Mouse (Mus musculus): ENCODE data around the gene Mdh2.

Gene Mdh2

GRCm38 (mm10) chr5:135776546-135776945, 1.7 kb upstream of the Mdh2 start:
- DNase-seq (ENCODE audit: extremely low spot score), result no peak

GRCm38 (mm10) chr5:135777796-135778470, 347 bp upstream of the Mdh2 start, which contains the start of gene Styxl1:
TSS of gene Styxl1 (minus strand) at chr5:135778385.
- DNase-seq (ENCODE audit: extremely low spot score), result no peak

DNA sequence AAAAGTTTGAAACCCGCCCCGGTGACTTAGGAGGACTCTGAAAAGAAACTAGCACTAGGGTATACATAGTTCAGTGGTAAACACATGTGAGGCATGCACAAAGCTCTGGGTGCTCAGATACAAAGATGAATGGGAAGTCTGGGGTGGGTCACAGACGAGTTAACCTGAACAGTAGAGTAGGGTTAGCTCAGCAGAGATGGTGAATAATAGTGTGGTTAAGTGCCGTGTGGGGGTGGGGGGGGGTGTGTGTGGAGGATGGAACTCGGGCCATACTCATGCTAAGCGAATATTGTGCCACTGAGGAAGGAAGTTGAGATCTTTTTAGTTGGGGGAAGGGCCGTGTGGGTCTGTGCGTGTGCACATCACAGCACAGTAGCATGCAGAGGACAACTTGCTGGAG, 2.1 kb downstream of the Mdh2 start:
- DNase-seq (ENCODE audit: extremely low spot score), result no peak

DNA sequence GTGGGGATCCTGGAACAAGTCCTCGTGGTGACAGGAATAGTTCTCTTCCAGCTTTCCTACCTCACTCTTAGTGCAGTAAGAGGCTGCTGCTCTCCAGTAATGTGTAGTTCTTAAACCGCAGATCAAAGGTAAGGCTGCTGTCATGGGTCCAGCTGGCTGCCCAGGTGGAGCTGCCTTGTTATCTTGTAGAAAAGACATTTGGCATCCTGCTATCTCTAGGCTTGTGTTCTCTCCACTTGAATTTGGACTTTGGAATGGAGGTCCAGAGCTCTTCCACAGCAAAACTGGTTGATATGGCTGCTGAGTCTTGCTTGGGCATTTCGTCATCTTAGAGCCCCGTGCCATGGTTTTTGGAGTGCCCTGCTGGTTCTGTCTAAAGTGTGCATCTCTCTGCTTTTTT, 4.6 kb downstream of the Mdh2 start:
- DNase-seq (ENCODE audit: extremely low spot score), result no peak

DNA sequence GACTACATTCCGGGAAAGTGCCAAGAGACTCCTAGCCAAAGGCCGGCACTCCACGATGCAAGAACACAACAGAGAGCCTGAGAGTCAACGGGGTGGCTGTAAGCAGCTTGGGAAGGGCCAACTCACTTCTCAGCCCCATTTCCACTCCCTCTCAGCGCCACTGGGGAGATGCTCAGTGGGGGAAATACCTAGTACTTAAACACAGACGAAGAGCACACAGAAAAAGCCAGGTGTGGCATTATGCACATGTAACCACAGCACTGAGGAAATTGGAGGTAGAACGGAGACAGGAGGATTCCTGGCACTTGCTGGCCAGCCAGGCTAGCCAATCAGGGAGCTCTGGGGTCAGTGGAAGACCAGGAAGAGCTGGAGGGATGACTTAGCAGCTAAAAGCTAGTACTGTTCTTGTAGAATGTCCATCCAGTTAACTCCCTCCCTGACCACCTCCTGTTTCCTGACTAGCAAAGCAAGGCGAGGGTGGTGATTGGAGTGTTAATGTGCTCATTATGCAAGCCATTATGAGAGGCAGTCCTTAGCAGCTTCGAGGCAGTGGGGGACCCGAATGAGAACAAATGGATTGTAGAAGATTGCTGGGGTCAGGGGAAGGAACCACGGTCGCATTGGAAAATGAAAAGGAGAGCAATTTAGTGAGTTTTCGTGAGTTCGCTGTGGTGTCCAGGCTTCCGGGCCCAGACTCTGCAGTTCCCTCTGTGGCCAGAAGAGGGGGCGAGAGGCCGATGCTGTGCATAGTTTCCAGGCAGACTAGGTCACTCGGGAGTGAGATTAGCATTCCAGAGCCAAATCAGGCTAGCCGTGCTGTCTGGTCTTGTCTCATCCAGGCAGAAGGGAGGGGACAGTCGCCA, 15.9 kb downstream of the Mdh2 start:
- DNase-seq (ENCODE audit: extremely low spot score), result peak; percentile 90

DNA sequence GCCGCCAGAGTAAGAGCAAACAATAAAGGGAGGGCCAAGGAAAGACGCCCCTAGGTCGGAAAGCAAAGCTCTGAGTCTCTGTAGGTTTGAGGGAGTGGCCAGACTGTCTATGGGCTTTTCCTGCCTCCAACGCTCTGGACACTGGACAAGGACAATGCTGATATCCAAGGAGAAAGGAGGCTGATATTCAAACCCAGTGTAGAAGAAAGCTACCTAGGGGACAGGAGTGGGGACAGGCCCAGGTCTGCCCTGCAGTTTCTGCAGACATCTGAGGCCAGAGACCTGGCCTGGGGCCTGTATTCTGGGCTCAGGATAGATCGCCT, 16.5 kb downstream of the Mdh2 start:
- DNase-seq (ENCODE audit: extremely low spot score), result no peak

GRCm38 (mm10) chr5:135799746-135800145, 21.5 kb downstream of the Mdh2 start:
- DNase-seq (ENCODE audit: extremely low spot score), result no peak

DNA sequence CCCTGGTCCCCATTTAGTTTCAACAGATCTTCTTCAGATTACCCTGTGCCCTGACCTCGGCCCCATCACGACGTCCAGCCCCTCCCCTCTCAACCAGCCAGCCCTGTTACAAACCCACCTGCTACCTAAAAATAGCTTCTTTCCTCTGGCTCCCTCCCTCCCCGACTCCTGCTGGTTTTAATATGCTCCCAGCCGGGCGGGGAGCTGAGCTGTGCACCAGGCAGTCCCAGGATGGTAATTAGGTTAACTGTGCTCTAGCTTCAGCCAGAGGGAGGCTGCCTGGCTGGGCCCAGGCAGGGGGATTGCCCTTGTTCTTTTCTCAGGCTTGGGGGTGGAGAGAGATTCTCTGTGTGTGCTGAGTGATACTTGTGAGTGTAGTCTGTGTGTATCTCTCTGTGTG, 22.6 kb downstream of the Mdh2 start:
- DNase-seq (ENCODE audit: extremely low spot score), result no peak

- no peak for DNase-seq (ENCODE audit: extremely low spot score)
Measured at GRCm38 (mm10) chr5:135802641-135803040, 24.4 kb downstream of the Mdh2 start.

- no peak for DNase-seq (ENCODE audit: extremely low spot score)
Measured at GRCm38 (mm10) chr5:135803135-135803534, 24.9 kb downstream of the Mdh2 start.

DNA sequence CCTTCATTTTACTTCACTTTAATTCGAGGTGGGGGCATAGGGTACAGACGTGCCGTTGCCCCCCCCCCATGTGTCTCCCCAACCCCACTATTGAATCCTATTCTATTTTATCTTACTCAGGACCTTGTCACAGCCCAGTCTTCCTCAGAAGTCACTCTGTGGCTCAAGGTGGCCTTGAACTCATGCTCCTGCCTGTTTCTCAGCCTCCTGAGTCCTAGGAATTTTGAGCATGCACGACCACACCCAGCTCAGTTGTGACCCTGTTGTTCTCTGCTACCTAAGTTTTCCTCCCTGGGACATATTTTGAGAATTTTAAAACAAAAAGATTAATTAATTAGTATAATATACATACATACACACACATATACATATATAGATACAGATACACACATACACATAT, 25.4 kb downstream of the Mdh2 start:
- no peak for DNase-seq (ENCODE audit: extremely low spot score)

GRCm38 (mm10) chr5:135804735-135805134, 26.5 kb downstream of the Mdh2 start:
- DNase-seq (ENCODE audit: extremely low spot score), result no peak

- DNase-seq (ENCODE audit: extremely low spot score), result peak; percentile 90
Measured at GRCm38 (mm10) chr5:135806555-135807262, 28.4 kb downstream of the Mdh2 start, which contains the start of gene Srrm3. TSS of gene Srrm3 (plus strand) at chr5:135806890.

- DNase-seq (ENCODE audit: extremely low spot score), result no peak
Measured at GRCm38 (mm10) chr5:135807263-135807637, 29.0 kb downstream of the Mdh2 start.

DNA sequence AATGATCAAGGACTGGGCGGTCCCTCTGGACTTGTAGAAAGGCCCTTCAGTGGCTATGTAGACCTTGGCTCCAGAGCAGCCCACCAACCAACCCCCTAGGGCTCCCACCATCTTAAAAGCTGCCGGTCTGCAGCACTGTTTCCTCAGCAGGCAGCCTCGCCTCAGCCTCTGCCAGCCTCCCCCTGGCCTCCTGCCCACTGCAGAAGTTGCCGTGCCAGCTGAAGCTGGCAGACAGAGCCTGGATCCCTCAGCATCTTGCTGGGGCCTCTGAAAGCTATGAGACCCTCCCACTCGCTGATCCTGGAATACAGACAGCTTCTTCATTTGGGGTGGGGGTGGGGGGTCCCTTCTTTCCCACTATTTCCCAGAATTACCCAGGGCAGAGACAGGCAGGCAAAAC, 34.7 kb downstream of the Mdh2 start:
- DNase-seq (ENCODE audit: extremely low spot score), result no peak

DNA sequence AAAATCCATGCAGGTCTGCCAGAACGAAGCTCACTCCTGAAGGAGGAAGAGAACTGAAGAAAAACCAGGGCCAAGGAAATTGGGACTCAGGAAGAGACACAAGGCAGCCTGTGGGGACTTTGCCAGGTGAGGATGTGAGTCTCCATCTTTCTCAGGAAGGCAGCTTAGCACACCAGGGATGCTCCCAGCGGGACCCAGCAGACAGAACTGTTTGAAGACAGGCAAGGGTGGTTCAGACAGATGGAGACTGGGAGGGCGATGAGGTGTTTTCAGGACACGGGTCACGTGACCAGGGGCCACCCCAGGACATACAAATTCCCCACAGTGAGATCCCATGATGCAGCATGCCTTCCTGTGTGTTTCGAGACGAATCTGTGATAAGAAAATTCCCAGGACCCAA, 40.2 kb downstream of the Mdh2 start:
- DNase-seq (ENCODE audit: extremely low spot score), result no peak

- DNase-seq (ENCODE audit: extremely low spot score), result no peak
Measured at GRCm38 (mm10) chr5:135822316-135822944, 44.1 kb downstream of the Mdh2 start.

DNA sequence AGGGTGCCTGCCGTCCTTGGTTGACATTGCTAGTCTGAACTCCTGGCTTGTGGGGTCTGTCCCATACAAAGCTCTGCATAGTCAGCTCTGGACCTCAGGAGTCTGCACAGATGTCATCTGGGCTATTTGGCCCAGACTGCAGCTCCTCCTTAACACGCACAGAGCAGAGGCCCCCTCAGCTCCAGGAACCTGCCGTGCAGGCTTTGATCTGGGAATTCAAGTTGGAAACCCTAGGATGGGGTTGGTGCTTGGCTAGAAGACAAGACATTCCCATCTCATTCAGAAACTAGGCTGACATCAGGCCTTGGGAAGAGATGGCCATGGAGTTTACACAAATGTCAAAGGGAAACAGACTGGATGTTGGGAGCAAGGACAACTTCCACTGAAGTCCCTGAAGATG, 46.2 kb downstream of the Mdh2 start:
- DNase-seq (ENCODE audit: extremely low spot score), result no peak

- no peak for DNase-seq (ENCODE audit: extremely low spot score)
Measured at GRCm38 (mm10) chr5:135826225-135826624, 47.9 kb downstream of the Mdh2 start.

DNA sequence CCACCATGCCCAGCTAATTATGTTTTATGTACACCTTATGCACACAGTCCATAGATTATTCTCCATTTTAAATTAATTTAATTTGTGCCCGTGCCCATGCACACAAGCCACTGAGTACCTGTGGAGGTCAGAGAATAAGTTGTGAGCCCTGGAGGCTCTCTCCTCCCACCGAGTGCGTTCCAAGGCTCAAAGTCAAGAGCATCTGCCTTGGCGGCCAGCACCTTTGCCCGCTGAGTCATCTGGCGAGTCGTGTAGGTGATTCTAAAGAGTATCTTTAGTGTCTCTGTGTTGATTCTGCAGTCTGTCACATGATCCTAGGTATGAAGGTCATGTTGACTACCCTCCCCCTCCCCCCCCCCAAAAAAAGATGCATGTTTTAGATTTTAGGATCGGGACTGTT, 51.1 kb downstream of the Mdh2 start:
- DNase-seq (ENCODE audit: extremely low spot score), result no peak

DNA sequence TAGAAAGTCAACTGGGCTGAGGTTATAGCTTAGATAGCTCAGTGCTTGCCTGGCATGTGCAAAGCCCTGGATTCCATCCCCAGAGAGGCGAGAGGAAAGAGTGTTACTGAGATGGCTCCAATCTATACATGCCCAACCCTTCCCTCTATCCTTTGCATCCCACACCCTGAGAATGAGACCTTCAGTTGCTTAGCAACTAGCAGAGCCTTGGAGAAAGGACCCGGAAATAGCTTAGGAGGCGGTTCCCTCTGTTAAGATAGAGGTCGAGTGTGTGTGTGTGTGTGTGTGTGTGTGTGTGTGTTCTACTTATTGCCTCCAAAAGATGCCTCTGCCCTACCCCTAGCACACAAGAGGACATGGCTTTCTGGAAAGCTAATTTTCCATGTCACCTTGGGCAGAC, 54.4 kb downstream of the Mdh2 start:
- DNase-seq (ENCODE audit: extremely low spot score), result no peak

DNA sequence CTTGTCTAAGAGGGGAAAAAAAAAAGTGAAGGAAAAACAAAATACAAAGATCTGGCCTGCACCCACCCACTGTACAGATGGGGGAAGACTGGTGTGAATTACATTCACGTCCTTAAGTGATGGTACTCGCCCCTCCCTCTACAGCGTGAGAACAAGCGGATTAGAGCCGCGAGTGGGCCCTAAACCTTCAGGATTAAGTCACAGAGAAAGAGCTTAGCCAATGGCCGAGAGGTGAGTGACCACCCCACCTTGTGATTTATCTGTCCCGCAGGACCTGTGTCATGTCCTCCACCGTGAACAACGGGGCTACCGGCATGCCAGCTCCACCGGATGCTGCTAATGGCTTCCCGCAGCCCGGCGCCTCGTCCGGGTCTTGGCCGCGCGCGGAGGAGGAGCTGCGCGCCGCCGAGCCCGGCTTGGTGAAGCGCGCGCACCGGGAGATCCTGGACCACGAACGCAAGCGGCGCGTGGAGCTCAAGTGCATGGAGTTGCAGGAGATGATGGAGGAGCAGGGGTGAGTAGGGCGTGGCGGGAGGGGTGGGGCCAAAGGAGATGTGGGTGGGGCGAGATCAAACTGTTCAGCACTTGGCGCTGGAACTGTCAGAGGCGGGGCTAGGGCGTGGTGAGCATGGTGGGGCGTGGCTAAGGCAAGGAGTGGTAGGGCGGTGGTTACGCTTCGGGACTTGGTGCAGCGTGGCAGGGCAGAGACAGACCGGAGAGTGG, 56.6 kb downstream of the Mdh2 start:
- DNase-seq (ENCODE audit: extremely low spot score), result peak; percentile 93
